Mouse (Mus musculus): ENCODE measurements around the gene Tbx3.

GRCm38 (mm10) chr5:119676245-119676644 is 5.8 kb downstream of the Tbx3 start:
- TF ChIP-seq CTCF (IDR thresholded peaks at IDR 0.05; ENCODE audit: low read depth) (0 out of 2 replicates have a peak, but pooled peaks have one; percentile 8), EP300 (IDR thresholded peaks at IDR 0.05; ENCODE audit: low read depth) (no peak)
